Mouse (Mus musculus) urinary bladder, postnatal 14 days (tissue): ENCODE measurements around the gene Pla2g4d.

Experiments
- DNase-seq: peaks from one replicate; pipeline ENCODE4 v3.0.0; 2021; ENCODE audit warnings: low spot score

The Pla2g4d gene

DNA sequence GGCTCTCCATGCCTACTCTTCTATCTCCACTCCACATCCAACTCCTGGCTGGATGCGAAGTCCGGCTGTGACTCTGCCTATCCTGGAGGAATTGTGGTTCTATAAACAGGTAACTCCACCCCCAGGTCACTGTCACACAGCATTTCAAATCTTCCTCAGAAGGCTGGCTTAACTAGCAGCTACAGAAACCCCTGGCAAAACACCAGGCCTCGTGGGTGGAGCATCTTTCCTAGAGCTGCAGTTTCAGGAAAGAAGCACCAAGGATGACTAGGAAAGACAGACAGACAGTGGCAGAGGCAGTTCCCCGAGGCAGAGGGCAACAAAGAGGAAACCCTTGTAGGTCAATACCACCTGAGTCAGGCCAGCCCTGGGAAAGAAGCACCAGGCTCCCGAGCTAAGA lies at the start of gene Pla2g4d:
Pla2g4d (minus strand) TSS at position 203 of the 400 bp plus-strand sequence.
- DNase-seq, result no peak

DNA sequence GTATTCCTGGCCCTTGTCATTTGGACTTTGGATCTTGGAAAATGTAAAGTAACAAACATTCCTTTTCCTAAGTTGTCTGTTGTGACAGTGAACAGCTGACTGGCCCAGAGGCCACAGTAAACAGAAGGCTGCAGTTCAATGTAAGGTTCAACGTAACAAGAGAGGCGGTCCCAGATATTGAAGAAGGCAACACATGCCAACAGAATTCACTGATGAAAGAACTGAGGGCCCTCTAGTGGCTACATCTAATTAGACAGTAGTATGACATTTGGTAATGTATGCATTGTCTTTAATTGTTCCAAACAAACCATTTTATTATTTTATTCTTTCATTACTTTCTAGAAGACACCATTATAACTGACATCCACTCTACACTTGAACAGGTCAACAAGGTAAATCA lies 48.9 kb upstream of the Pla2g4d start:
- no peak for DNase-seq

DNA sequence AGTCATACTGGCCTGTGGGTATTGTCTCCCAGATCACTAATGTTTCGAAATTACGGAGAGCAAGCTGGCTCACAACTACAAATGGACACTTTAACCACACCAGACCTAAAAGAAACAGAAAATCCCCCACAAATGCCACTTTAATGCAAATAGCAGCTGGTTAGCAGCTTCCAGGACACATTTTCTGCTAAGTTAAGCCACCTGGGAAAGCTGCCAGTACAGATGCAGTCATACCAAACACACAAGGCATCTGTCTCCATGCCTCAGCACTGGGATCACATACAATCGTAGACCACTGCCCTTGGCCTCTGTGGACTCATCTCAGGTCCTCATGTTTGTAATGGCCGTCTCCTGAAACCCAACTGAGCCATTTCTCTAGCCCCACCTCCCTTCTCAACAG lies 42.6 kb upstream of the Pla2g4d start:
- DNase-seq, result no peak

- peak; percentile 49 for DNase-seq
Observed at GRCm38 (mm10) chr2:120315077-120315476, 26.1 kb upstream of the Pla2g4d start.

GRCm38 (mm10) chr2:120314487-120314886 lies 25.5 kb upstream of the Pla2g4d start:
- no peak for DNase-seq

DNA sequence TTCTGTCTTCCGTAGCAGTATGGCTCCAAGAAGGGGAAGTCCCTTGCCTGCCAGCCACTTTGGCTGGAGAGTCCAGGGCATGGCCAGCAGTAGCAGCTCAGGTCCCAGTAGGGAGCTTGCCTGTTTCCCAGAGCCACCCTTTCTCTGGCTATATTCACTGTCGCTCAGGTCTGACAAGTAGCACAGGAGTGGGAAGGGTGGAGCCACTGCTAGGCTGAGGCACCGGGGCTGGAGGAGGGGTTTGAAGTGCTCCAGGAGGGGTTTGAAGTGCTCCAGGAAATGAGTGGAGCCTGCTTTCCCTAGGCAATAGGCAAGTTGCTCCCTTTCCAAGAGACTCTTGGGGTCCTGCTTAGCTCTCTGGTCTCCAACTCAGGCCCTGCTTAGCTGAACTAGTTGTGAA lies 25.0 kb upstream of the Pla2g4d start, which contains the start of gene Pla2g4f:
Pla2g4f (minus strand) TSS at position 190 of the 400 bp plus-strand sequence.
- peak; percentile 20 for DNase-seq

DNA sequence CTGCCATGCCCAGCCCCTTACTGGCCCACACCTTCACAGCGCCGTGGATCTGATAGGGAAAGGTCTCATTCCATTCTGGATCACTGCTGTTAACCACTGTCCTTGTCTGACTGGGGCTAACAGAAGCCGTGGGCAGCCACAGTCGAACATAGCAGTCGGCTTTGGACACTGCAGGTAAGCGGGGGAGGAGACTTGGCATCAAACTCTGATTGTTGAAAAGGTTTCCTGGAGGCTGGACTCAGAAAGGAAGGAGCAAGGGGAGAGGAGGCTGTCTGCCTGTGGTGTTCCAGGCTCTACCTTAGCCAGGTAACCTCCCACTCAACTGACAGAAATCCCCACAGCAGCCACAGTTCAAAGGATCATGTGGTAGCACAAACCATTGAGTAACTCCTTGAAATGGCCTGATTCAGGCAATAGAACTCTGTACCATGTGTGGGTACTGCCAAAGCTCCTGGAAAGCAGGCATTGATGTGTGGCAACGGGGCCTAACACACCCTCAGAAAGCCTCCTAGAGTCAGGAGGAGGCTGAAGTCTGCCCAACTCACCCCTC lies 23.4 kb upstream of the Pla2g4d start:
- peak; percentile 18 for DNase-seq

GRCm38 (mm10) chr2:120304113-120304512 lies 15.1 kb upstream of the Pla2g4d start:
- DNase-seq, result peak; percentile 29

DNA sequence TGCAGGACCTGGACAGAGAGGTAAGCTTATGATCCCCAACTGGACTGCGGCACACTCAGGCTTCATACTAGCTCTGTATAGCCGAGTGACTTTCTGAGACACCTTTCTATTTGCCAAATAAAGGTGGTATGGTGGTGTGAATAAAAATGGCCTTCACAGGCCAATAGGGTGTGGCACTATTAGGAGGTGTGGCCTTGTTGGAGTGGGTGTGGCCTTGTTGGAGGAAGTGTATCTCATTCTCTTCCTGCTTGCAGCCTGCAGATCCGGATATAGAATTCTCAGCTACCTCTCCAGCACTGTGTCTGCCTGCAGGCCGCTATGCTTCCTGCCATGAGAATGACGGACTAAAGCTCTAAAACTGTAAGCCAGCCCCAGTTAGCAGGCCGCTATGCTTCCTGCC lies 12.1 kb upstream of the Pla2g4d start:
- no peak for DNase-seq

DNA sequence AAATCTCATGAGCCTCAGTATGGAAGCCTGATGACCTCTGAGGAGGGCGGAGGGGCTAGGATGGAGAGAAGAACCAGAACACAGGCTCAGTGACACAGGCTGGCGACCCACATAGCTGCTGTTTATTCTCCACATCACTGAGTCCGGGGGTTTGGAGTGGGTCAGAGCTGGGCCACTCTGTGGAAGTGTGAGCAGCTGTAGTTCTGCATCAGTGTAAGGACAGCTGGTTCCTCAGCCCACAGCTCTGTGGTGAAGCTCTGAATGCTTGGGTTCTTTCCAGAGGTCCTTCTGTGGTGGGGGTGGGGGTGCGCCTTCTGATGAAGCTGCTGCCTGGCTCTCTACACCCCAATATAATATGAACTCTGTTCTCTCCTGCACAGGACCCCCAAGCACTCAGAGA lies 10.9 kb upstream of the Pla2g4d start:
- DNase-seq, result no peak

DNA sequence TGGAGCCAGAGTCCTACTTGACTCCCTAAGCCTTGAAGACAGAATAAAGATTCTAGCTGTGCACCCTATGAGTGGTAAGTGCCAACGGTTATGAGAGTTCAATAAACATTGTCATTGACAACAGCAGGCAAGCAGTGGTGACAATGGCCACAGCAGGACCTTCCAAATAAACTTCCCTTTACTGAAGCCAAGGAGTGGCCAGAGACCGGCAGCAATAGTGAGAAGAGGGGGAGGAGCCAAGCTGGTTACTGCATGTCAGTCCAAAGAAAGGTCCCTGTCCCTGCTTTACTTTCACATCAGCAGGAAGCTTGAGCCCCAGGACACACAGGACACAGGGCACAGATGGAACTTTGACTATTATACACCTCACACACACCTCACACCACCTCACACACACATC lies 7.2 kb upstream of the Pla2g4d start:
- no peak for DNase-seq

GRCm38 (mm10) chr2:120291471-120292078 lies 2.6 kb upstream of the Pla2g4d start:
- DNase-seq, result no peak

- DNase-seq, result no peak
Observed at GRCm38 (mm10) chr2:120288401-120288800, 596 bp downstream of the Pla2g4d start.

DNA sequence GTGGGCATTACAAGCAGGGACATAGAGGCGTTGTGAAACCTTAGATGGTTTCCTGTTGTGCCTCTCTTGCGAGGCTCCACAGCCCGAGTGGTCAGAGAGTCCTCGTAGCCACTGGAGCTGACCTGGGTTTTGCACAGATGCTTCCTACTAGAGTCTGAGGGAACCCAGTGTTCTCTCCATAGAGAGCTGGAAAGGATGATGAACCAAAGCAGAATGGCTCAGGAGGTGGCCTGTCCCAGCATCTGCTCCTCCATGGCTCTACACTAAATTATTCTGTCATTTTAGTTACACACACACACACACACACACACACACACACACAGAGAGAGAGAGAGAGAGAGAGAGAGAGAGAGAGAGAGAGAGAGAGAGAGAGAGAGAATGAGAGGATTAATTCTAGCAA lies 3.4 kb downstream of the Pla2g4d start:
- no peak for DNase-seq

DNA sequence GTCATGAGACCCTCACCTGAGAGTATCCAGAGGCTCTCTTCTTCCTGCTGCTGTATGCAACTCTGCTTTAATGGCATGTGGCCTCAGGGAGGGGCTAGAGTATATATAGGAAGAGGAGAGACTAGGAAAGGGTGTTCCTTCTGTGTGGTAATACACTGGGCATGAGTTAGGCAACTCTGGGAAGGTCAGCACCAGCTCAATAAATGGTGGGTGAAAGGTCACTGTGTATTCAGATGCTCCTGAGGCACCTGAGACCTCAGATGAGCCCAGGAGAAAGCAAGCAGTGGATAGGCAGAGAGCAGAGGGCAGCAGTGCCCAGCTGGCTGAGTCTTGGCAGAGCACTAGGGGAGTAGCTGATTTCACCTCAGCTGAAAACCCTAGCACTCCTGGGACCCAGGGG lies 4.3 kb downstream of the Pla2g4d start:
- DNase-seq, result no peak

GRCm38 (mm10) chr2:120284094-120284493 lies 4.9 kb downstream of the Pla2g4d start:
- DNase-seq, result no peak

GRCm38 (mm10) chr2:120283550-120283949 lies 5.4 kb downstream of the Pla2g4d start:
- no peak for DNase-seq

- no peak for DNase-seq
Observed at GRCm38 (mm10) chr2:120281221-120281620, 7.8 kb downstream of the Pla2g4d start.

- DNase-seq, result peak; percentile 52
Observed at GRCm38 (mm10) chr2:120279961-120280360, 9.0 kb downstream of the Pla2g4d start.

DNA sequence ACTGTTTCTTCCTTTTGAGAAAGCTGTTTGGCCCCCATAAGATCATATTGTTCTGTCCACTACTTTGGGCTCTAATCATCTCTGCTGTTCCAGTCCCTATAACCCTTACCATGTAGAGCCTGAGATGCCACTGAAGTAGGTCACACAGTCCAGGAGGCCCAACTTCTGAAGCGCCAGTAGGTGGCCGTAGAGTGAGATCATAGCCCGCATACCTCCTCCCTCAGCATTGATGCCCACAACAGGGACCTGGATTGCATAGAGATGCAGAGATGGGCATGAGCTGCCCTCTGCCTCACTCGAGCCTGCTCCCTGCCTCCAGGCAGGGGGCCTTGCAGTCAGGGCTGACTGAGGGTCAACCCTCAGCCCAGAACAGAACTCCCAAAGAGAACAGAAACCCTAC lies 12.0 kb downstream of the Pla2g4d start:
- no peak for DNase-seq

- no peak for DNase-seq
Observed at GRCm38 (mm10) chr2:120268635-120269034, 20.4 kb downstream of the Pla2g4d start.

DNA sequence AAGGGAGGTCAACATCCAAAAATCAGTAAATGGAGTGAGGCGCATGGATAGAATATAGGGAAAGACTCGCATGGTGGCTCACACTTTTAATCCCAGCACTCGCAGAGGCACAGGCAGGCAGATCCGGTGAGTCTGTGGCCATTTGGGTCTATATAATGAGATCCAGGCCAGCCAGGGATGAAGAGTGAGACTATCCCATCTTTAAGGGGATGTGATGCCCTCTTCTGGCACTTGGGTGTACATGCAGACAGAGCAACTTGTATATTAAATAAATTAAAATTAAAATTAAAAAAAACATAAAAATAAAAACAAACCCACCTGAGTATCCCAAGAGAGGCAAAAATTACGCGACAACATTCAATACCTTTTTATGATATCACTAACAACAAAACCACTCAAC lies 23.5 kb downstream of the Pla2g4d start:
- no peak for DNase-seq

DNA sequence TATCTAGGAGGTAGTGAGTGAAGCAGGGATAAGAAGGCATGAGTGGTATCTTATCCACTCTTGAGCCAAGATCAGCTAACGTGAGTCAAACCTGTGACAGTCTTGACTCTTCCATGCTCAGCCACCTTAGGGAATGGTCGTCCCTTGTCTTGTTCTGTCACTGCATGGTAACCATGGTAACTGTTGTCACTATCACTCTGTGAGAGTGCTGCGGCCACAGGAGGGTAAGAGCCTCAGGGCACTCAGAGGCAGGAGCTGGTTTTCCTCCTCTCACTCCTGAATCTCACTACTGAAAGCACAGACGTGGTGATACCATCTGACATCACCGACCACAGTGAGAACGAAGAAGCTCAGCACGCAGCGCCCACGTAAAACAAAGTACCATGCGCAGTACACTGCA lies 24.1 kb downstream of the Pla2g4d start:
- no peak for DNase-seq

- no peak for DNase-seq
Observed at GRCm38 (mm10) chr2:120262876-120263275, 26.1 kb downstream of the Pla2g4d start.
